Comparison of ENCODE assay signal across 10 mouse cellular contexts in the genomic region with DNA sequence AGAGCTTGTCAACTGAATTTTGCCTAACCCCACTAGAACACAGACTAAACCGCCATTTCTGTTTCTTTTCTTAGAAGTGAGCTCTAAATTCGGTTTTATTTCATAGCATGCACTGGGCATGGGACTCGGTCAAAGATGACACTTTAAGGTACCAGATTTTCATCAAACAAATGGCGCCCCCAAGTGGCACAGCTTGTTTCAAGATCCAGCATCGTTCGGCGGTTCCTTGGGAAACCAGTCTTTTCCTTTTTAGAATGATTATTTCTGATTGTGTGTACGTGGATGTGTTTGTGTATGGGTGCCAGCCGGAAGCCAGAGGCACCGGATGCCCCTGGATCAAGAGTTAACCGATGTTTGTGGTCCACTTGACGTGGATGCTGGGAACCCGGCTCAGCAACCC. TPM values are rescaled to one million over a fixed set of nuclear protein-coding genes. Genes with fewer than 3 reads are reported as not detected.
DNase-seq lines count a peak whose midpoint lies in the region; ATAC-seq and TF ChIP-seq lines count a peak whose summit lies in the region.
"Had no signal": no experiment of that assay in that cellular context is flagged by ENCODE, and none has a peak within 500 bp of the region (broad histone marks: within the 10 kb centered on the region; RNA-seq: fewer than 3 reads in every experiment).

No protein-coding gene starts in this region.

- H3K4me2 ChIP-seq in heart, postnatal 0 days (ENCODE audit: low read depth, low read length), result no peak overlapping the region
- H3K4me2 ChIP-seq: liver, embryonic 15.5 days had no signal

- peak; percentile 68 for TF ChIP-seq CTCF in heart, postnatal 0 days (IDR thresholded peaks at IDR 0.05; ENCODE audit: low read depth)

- no peak overlapping the region for H3K4me3 ChIP-seq in heart, postnatal 0 days (ENCODE audit: low read depth, low read length)
- no peak overlapping the region for H3K4me3 ChIP-seq in heart, embryonic 10.5 days
- H3K4me3 ChIP-seq: liver, embryonic 15.5 days had no signal

- ATAC-seq in heart, postnatal 0 days (ENCODE audit: insufficient read depth, low read depth), result no peak
- ATAC-seq in granulocyte monocyte progenitor cell, adult 5-6 weeks (replicated peaks; ENCODE audit: poor library complexity, severe bottlenecking), result no peak

- TF ChIP-seq EP300 in heart, postnatal 0 days (IDR thresholded peaks at IDR 0.05; ENCODE audit: low read depth), result no peak

- no peaks in the 10 kb centered on the region for H3K36me3 ChIP-seq in heart, postnatal 0 days (replicated peaks; ENCODE audit: control insufficient read depth, insufficient read depth, low read length)
- no peaks in the 10 kb centered on the region for H3K36me3 ChIP-seq in heart, embryonic 10.5 days
- H3K36me3 ChIP-seq: liver, embryonic 15.5 days had no signal

- no peaks in the 10 kb centered on the region for H3K4me1 ChIP-seq in heart, postnatal 0 days (ENCODE audit: control insufficient read depth, insufficient read depth)
- peaks cover 2% of the 10 kb centered on the region; the same call in 1 of the 2 replicates for H3K4me1 ChIP-seq in heart, embryonic 10.5 days
- H3K4me1 ChIP-seq: liver, embryonic 15.5 days had no signal

- H3K9ac ChIP-seq in heart, postnatal 0 days (replicated peaks; ENCODE audit: low read depth, low read length), result no peak overlapping the region
- H3K9ac ChIP-seq: liver, embryonic 15.5 days had no signal

- 0 out of 2 replicates have a peak, but pooled peaks cover 5% of the 10 kb centered on the region for H3K27me3 ChIP-seq in heart, postnatal 0 days (ENCODE audit: control insufficient read depth, insufficient read depth, low read length)
- no peaks in the 10 kb centered on the region for H3K27me3 ChIP-seq in heart, embryonic 10.5 days (ENCODE audit: insufficient read depth, poor library complexity, severe bottlenecking)
- H3K27me3 ChIP-seq: liver, embryonic 15.5 days had no signal

- peak; percentile 30 for DNase-seq in heart, postnatal 0 days (ENCODE audit: low spot score)
- DNase-seq in heart, embryonic 10.5 days (ENCODE audit: low spot score), result no peak
- DNase-seq in A20 (ENCODE audit: low read depth, low spot score), result peak; percentile 50
- DNase-seq in Muller cell, postnatal 12 days (ENCODE audit: inconsistent ontology term), result peak; percentile 58
- DNase-seq in frontal cortex, postnatal 10 days (ENCODE audit: low spot score in 2 of 2), result peak; percentile 10 to 34
- peak; percentile 63 for DNase-seq in left cerebral cortex, postnatal 4 days
- DNase-seq in right cerebral cortex, postnatal 25 days, result peak; percentile 43

- intact Hi-C loops in left cerebral cortex, postnatal 4 days (cut with DNase I), result loop anchor here (5.0 kb wide), 1 partner anchor 218 kb away; a partner anchor contains a TSS

- H3K27ac ChIP-seq in heart, postnatal 0 days (ENCODE audit: low read depth), result no peak overlapping the region
- H3K27ac ChIP-seq in heart, embryonic 10.5 days, result no peak overlapping the region
- H3K27ac ChIP-seq: liver, embryonic 15.5 days had no signal

- WGBS in heart, postnatal 0 days, result 16% methylated on average over 13 of the region's 13 CpGs
- WGBS in heart, embryonic 10.5 days, result 26% methylated on average over 13 of the region's 13 CpGs

- H3K9me3 ChIP-seq in heart, postnatal 0 days (replicated peaks; ENCODE audit: control insufficient read depth, low read length), result no peaks in the 10 kb centered on the region
- H3K9me3 ChIP-seq in heart, embryonic 10.5 days, result no peaks in the 10 kb centered on the region
- H3K9me3 ChIP-seq: liver, embryonic 15.5 days had no signal

RNA-seq across cellular contexts. Expression of a gene that starts 27.7 kb away (rescaled TPM):
- 1.8 and 4.7 TPM in 2 replicates for total RNA-seq in heart, postnatal 0 days (2014; rRNA removed; ENCODE audit: low replicate concordance)
- polyA plus RNA-seq in heart, postnatal 0 days (2015; fragmentation: Nextera tagmentation; extraction: Ambion mirVana), result 1.1 and 1.3 TPM in 2 replicates
- 2.8 and 3.4 TPM in 2 replicates for polyA plus RNA-seq in heart, embryonic 10.5 days (2016; fragmentation: Nextera tagmentation; extraction: Ambion mirVana)
- 1 to 10 TPM; 1.5 to 1.7 TPM for total RNA-seq in left cerebral cortex, postnatal 4 days (2021)
- not detected in 2 replicates for total RNA-seq in granulocyte monocyte progenitor cell, adult 5-6 weeks (2014; fragmentation: Nextera tagmentation)
- total RNA-seq in granulocyte monocyte progenitor cell, adult 5-6 weeks (2017), result not detected in 2 replicates

RNA-seq across cellular contexts. Expression of a gene that starts 39.5 kb away (rescaled TPM):
- not detected in 2 replicates for total RNA-seq in heart, postnatal 0 days (2014; rRNA removed; ENCODE audit: low replicate concordance)
- not detected in 2 replicates for polyA plus RNA-seq in heart, postnatal 0 days (2015; fragmentation: Nextera tagmentation; extraction: Ambion mirVana)
- not detected in 2 replicates for polyA plus RNA-seq in heart, embryonic 10.5 days (2016; fragmentation: Nextera tagmentation; extraction: Ambion mirVana)
- not detected for total RNA-seq in left cerebral cortex, postnatal 4 days (2021)
- total RNA-seq in granulocyte monocyte progenitor cell, adult 5-6 weeks (2014; fragmentation: Nextera tagmentation), result not detected in 2 replicates
- total RNA-seq in granulocyte monocyte progenitor cell, adult 5-6 weeks (2017), result not detected in 2 replicates
- total RNA-seq: common myeloid progenitor, adult 5-6 weeks had no signal
- polyA plus RNA-seq: liver, embryonic 15.5 days had no signal

RNA-seq across cellular contexts. Expression of a gene that starts 55.8 kb away (rescaled TPM):
- total RNA-seq in heart, postnatal 0 days (2014; rRNA removed; ENCODE audit: low replicate concordance), result 1.7 TPM in 1 of 2 replicates, not detected in the other
- polyA plus RNA-seq in heart, postnatal 0 days (2015; fragmentation: Nextera tagmentation; extraction: Ambion mirVana), result 0.61 and 0.78 TPM in 2 replicates
- 0.52 and 0.87 TPM in 2 replicates for polyA plus RNA-seq in heart, embryonic 10.5 days (2016; fragmentation: Nextera tagmentation; extraction: Ambion mirVana)
- under 1 TPM; 0.48 to 0.52 TPM for total RNA-seq in left cerebral cortex, postnatal 4 days (2021)
- total RNA-seq in granulocyte monocyte progenitor cell, adult 5-6 weeks (2014; fragmentation: Nextera tagmentation), result not detected in 2 replicates
- total RNA-seq in granulocyte monocyte progenitor cell, adult 5-6 weeks (2017), result not detected in 2 replicates
